Mouse (Mus musculus) lung, postnatal 0 days (tissue): ENCODE data around the gene Acap2.

Source experiments
- CTCF ChIP-seq: IDR thresholded peaks from 2 replicates; pipeline ENCODE4 v1.5.1; 2016; ENCODE audit warnings: antibody characterized with exemption, mild to moderate bottlenecking
- EP300 ChIP-seq: IDR thresholded peaks from 2 replicates; pipeline ENCODE4 v1.6.1; 2016; ENCODE audit warnings: antibody characterized with exemption, mild to moderate bottlenecking, control low read depth

GRCm38 (mm10) chr16:31184727-31185126, 16.3 kb downstream of the Acap2 start:
- TF ChIP-seq CTCF (no peak), EP300 (no peak)
